ENCODE assay signal across 8 mouse cellular contexts in genomic region chr10:116196596-116197415, GRCm38 (mm10).
A peak's percentile ranks its signal among the peaks of the same experiment; 100 is the strongest.
DNase-seq lines count a peak whose midpoint lies in the region; ATAC-seq and TF ChIP-seq lines count a peak whose summit lies in the region.

No protein-coding gene starts in this region.

- H3K9ac ChIP-seq in forebrain, embryonic 11.5 days (ENCODE audit: low read length): no peak overlapping the region

- H3K27me3 ChIP-seq in forebrain, embryonic 11.5 days (ENCODE audit: control insufficient read depth, insufficient read depth, low read length): no peaks in the 10 kb centered on the region
- no peaks in the 10 kb centered on the region for H3K27me3 ChIP-seq in thymus, adult 2 months (ENCODE audit: control insufficient read depth, insufficient read depth, low read length)

- intact Hi-C loops in left cerebral cortex, adult 2 months (cut with DNase I): loop anchor here (1.0 to 10.0 kb wide), 6 partner anchors 113 to 872 kb away; partner anchors contain the start of gene Ptprr
- intact Hi-C loops in left cerebral cortex, postnatal 10 days (cut with DNase I): loop anchor here (2.0 to 10.0 kb wide), 4 partner anchors 112 to 872 kb away; partner anchors contain the start of gene Ptprr

- no peaks in the 10 kb centered on the region for H3K36me3 ChIP-seq in forebrain, embryonic 11.5 days (ENCODE audit: control insufficient read depth, insufficient read depth, low read length)
- no peaks in the 10 kb centered on the region for H3K36me3 ChIP-seq in thymus, adult 2 months (ENCODE audit: control insufficient read depth, insufficient read depth, low read length)

- H3K4me1 ChIP-seq in forebrain, embryonic 11.5 days (replicated peaks; ENCODE audit: control insufficient read depth, insufficient read depth, low read length): peaks cover 4% of the 10 kb centered on the region; the same call in 1 of the 2 replicates
- no peaks in the 10 kb centered on the region for H3K4me1 ChIP-seq in thymus, adult 2 months (replicated peaks; ENCODE audit: control insufficient read depth, insufficient read depth, low read length)

- 17% methylated on average over 14 of the region's 14 CpGs for WGBS in forebrain, embryonic 11.5 days
- 42% methylated on average over 14 of the region's 14 CpGs for WGBS in thymus, adult 2 months

- no peak overlapping the region for H3K4me3 ChIP-seq in left cerebral cortex, adult 2 months
- H3K4me3 ChIP-seq in forebrain, embryonic 11.5 days (ENCODE audit: low read depth, low read length): no peak overlapping the region
- no peak overlapping the region for H3K4me3 ChIP-seq in thymus, adult 2 months (ENCODE audit: control insufficient read depth, insufficient read depth, low read length)

- TF ChIP-seq CTCF in left cerebral cortex, adult 2 months (IDR thresholded peaks at IDR 0.05): peak; percentile 59
- TF ChIP-seq CTCF in thymus, adult 2 months (IDR thresholded peaks at IDR 0.05; ENCODE audit: borderline replicate concordance, control insufficient read depth, extremely low read depth, insufficient read depth, low read length, poor library complexity): no peak

- H3K4me2 ChIP-seq in forebrain, embryonic 11.5 days (ENCODE audit: low read depth, low read length, severe bottlenecking): peak overlapping the region; percentile 35; the same call in 1 of the 2 replicates

- peak; percentile 24 to 29 for DNase-seq in left cerebral cortex, adult 2 months (ENCODE audit: extremely low spot score in 1 of 2, low spot score in 2 of 2)
- no peak for DNase-seq in left cerebral cortex, postnatal 10 days (ENCODE audit: extremely low spot score in 1 of 2, low spot score in 2 of 2)
- DNase-seq in cerebellum, adult 11 months: peak; percentile 32
- DNase-seq in forebrain, embryonic 11.5 days (ENCODE audit: low spot score): peak; percentile 58
- DNase-seq in mesoderm, embryonic 11.5 days (ENCODE audit: low read depth, low spot score): peak; percentile 37
- no peak for DNase-seq in thymus, adult 2 months
- DNase-seq in adrenal gland, adult 8-10 months: no peak
- DNase-seq in adrenal gland, adult 18-20 months (ENCODE audit: low spot score in 2 of 2): no peak

- no peak overlapping the region for H3K27ac ChIP-seq in left cerebral cortex, adult 2 months
- no peak overlapping the region for H3K27ac ChIP-seq in forebrain, embryonic 11.5 days (ENCODE audit: low read depth, low read length)
- no peak overlapping the region for H3K27ac ChIP-seq in thymus, adult 2 months (ENCODE audit: control insufficient read depth, insufficient read depth, low read length)

- ATAC-seq in forebrain, embryonic 11.5 days (replicated peaks; ENCODE audit: low FRiP score): peak; percentile 31; the same call in 1 of the 2 replicates

- TF ChIP-seq POLR2A in thymus, adult 2 months (IDR thresholded peaks at IDR 0.05; ENCODE audit: control insufficient read depth, extremely low read depth, insufficient read depth, low read length, poor library complexity): no peak

- H3K9me3 ChIP-seq in forebrain, embryonic 11.5 days (ENCODE audit: control insufficient read depth, low read length): no peaks in the 10 kb centered on the region

Comparison
In these comparisons a context has a peak if more than half of its experiments do, and no peak if none do; other contexts are left out.
1. DNase-seq: peak in left cerebral cortex, adult 2 months (2 of 2), cerebellum, adult 11 months (single experiment), forebrain, embryonic 11.5 days (single experiment) and mesoderm, embryonic 11.5 days (single experiment); none in left cerebral cortex, postnatal 10 days (0 of 2), thymus, adult 2 months (single experiment), adrenal gland, adult 8-10 months (single experiment) and adrenal gland, adult 18-20 months (0 of 2).